Mouse (Mus musculus) cerebellum, postnatal 25 days (tissue): ENCODE measurements around the gene Usp47.
"Not testable (repeated sequence)": the region's sequence is repeated elsewhere in the genome, so short reads cannot be mapped to it uniquely, and the experiment has no call there.

Experiments
- DNase-seq, 2 experiments: peaks; one replicate each; pipeline ENCODE4 v3.0.0; 2021; ENCODE audit warnings: mixed read lengths in 2 of 2

Gene Usp47

DNA sequence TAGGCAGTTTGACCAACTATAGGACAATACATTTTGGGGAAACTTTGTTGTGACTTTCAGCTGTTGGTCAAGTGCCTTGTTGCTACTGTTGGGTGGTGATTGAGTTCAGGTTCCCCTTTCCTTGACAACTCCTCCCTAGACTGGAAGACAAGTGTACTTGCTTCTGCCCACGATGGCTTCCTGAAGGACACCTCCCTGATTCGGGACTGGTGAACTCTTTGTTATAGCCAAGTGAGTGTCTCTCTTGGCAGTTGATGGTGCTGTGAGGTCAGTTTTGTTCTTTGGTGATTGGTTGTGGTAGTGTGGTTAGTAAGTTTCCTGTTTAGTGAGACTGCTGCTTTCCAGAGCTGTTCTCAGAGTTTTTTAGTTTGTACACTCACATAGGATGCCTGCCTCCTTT lies 19.5 kb downstream of the Usp47 start:
- DNase-seq = no peak

GRCm38 (mm10) chr7:112045249-112045648 lies 21.9 kb downstream of the Usp47 start:
- no peak for DNase-seq

- DNase-seq = no peak
Observed at GRCm38 (mm10) chr7:112045794-112046388, 22.6 kb downstream of the Usp47 start.

GRCm38 (mm10) chr7:112048643-112049042 lies 25.3 kb downstream of the Usp47 start:
- no peak for DNase-seq

DNA sequence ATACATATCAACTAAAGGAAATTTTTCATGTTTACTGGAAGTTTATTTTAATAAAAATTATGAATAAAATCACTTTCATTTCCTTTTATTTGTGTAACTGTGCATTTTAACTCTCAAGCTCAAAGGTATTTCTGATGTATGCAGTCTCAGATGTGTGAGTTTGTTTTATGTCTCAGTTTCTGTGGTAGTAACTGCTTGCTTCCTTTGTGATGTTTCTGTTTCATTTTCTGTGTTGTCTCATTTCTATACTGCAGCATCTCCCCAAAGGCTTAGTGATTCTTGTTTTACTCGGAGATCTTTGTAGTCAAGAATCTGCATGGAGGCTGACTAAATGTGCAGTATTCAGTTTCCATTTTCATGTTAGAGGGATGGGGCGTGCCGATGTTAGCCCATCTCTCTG lies 30.4 kb downstream of the Usp47 start:
- DNase-seq = no peak

- no peak for DNase-seq
Observed at GRCm38 (mm10) chr7:112055901-112056625, 32.8 kb downstream of the Usp47 start.

GRCm38 (mm10) chr7:112074868-112075267 lies 51.6 kb downstream of the Usp47 start:
- DNase-seq = no peak

DNA sequence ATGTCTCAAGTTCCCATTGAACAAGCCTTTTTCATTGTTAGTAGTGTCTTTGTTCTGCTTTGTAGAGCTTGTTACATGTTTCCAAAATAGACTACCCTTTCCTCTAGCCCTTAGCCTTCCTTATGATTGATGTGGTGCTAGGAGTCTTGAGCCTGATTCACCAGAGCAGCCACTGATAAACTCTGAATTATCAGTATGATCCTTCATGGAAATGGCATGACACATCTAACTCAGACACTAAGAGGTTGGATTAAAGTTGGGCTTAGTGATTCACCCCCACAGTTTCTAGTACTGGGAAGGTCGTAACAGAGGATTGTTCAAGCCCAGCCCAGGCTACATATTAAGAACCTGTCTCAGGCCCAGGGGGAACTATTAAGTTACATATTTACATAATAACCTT lies 59.3 kb downstream of the Usp47 start:
- no peak for DNase-seq

DNA sequence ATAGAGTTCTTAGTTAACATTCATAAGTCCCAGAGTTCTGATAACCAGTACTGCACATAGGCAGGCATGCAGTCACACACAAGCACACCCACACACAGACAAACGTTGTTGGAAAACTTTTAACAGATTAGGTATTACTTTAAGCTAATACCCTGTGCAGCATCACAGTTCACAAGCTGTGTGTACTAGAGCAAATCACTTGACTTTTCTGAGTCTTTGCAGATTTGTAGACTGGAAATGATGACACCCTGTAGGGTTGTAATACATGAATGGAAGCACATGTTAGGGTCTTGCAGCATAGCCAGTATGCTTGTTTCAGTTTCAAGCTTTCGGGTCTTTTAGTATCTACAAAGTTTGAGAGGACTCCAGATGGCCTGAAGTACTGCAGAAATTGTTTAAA lies 60.9 kb downstream of the Usp47 start:
- DNase-seq = no peak

- peak; percentile 89 to 96 for DNase-seq
Observed at GRCm38 (mm10) chr7:112085062-112085461, 61.8 kb downstream of the Usp47 start.

DNA sequence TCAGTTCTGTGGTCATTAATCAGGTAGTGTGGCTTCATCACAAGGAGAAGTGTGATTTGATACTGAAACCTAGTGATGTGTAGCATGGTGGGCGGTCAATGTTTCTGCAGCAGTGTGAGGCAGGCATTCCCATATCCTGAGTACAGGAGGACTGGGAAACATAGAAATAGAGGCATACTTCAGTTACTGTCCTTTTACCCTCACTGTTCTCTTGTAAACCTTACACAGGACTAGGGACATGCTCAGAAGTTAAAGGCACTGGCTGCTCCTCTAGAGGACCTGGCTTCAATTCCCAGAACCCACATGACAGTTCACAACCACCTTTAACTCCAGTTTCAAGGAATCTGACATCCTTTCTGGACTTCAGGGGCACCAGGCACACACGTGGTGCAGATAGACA lies 62.9 kb downstream of the Usp47 start:
- DNase-seq = no peak

DNA sequence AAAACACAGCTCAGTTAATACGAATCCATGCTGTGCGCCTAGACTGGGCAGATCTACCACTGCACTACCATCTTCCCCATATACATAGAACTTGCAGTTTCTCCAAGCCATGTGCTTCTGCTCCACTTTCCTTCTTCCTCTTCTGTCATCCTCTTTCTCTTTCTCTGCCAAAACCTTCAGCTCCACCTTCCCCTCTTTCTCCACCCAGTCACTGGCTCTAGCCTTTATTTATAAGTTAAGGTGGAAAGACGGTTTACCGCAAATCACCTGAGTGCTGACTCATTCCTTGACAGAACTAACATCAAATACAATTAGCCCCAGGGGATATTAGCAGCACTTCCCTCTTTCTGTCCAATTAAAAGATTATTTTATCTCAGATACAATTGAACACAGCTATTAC lies 71.6 kb downstream of the Usp47 start:
- not testable (repeated sequence) for DNase-seq

GRCm38 (mm10) chr7:112100887-112101286 lies 77.6 kb downstream of the Usp47 start:
- DNase-seq = no peak

DNA sequence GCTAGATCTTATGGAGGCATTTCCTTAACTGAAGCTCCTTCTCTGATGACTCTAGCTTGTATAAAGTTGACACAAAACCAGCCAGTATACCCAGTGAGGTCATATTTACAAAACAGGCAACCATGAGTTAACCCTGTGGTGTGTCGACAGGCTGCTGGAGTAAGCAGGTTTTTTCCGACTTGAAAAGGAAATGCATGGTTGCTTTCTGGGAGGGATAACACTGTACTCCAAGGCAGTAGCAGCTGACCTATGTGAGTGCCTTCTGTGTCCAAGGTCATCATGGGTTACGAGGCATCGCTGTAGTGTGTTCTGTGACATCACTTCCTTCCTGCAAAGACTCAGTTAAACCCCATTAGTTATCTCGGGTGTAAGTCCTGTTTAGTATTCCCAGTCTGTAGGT lies 79.6 kb downstream of the Usp47 start:
- DNase-seq = no peak

DNA sequence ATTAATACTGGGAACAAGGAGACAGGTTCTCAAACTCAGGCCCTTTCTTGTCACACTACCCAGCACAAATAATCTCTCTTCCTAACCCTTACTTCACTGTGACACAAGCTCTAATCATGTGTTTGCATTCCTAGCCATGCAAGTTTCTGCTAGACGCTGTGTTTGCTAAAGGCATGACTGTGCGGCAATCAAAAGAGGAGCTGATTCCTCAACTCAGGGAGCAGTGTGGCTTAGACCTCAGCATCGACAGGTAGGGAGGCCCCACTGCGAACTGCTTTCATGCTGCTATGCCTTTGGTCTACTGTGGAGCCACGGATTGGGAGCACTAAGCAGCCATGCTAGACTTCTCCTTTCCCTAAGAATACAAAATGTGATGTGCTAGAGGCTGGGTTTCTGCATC lies 80.5 kb downstream of the Usp47 start:
- DNase-seq = no peak

- no peak for DNase-seq
Observed at GRCm38 (mm10) chr7:112108757-112109156, 85.5 kb downstream of the Usp47 start.

DNA sequence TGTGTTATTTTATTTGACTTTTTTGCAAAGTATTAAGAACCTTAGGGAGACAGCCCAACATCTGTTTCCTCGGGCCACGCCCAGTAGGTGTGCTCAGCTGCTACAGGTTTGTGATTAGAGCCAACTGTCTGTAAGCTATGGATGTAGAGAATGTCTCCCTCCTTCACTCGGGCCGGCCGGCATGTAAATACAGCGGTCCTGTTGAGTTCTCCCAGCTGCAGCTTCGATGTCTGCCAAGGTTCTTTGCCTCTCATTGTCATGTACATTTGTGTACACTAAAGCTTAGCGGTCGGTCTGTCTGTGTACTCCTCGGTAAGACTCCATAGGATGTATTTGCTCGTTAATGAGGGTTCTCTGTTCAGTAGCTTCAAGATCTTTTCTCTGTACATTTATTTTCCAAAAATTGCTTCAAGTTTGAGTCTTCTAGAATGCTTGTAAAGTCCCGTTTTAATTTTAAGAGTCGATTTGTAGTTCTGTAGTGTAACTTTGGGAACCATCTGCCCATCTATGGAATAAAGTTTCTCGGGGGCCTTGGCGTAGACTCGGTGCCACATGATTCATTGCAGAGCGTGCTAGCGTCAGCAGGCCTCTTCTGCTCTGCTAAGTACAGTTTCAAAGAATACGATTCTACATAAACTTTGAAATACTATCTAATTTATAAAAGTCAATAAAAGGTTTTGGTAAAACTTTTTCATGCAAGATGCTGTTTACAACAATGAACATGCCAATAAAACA lies 87.5 kb downstream of the Usp47 start:
- no peak for DNase-seq

GRCm38 (mm10) chr7:112117501-112117900 lies 94.2 kb downstream of the Usp47 start:
- no peak for DNase-seq

DNA sequence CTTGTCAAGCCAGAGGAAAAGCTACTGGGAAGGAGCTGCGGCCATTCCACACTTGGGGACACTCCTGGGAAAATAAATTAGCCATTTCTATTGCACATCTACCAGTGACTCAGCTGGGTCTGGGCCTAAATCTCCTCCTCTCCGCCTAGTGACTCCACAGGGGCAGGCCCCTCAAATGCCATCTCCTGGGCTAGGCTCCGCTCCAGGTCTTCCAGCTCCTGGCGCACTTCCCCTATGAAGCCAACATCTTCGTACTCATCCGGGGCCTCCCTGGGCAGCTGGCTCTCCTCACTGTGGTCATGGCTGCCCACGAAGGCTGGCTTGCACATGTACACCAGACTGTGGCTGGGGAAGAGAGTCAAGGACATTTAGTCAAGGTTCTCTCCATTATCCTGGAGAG lies 94.8 kb downstream of the Usp47 start:
- DNase-seq = peak; percentile 25 to 37

DNA sequence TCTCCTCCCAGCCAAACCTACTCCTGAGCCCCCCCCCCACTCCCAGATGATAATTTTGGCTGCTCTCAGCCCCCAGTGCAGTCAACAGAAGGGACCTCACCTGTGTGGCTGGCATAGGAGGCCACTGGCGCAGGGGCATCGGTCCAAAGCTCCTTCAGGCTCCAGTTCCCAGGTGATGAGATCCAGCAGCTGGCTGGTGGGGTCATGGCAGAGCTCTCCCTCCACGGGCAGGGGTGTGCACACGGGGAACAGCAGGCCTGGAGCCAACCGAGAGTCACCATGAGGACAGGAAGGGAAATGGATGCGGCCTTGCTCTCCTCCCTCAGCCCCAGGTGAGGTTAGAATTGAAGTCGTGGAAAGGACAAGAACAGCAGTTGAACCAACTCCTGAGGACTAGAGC lies 95.9 kb downstream of the Usp47 start:
- DNase-seq = no peak

GRCm38 (mm10) chr7:112120861-112121810 lies 97.8 kb downstream of the Usp47 start:
- peak; percentile 75 to 77 for DNase-seq

DNA sequence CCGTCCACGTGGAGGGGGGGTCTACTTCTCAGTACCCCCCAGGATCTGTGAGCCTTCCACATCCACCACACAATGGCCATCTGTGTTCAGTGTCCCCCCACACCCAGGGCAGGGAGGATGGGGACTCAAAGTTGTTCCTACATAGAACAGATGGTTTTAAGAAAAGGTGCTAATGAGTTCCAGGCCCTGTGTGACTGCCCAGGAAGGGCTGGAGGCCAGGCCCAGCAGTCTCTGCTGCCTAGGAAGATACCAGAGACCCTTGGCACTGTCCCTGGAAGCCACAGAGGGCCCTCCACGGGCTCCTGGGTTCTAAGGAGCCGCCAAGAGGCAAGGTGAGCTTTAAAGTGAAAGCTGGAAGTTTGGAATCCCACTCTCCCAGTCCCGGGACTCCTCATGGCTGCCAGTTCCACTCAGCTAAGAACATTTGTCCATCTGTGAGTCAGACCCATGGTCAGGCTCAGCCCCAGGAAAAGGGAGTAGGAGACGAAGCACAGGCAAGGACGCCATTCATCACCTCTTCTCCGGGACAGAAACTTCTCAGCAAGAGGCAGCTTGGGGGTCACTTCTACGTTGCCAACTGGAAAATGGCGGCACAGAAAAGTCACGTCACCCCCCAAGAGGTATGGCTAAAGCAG lies 98.7 kb downstream of the Usp47 start:
- peak; percentile 88 to 89 for DNase-seq
